Mouse (Mus musculus): ENCODE measurements around the gene Xpa. TPM values are rescaled to one million over a fixed set of nuclear protein-coding genes. Genes with fewer than 3 reads are reported as not detected.

Xpa gene
- polyA plus RNA-seq, 1 experiment, result 20.1 TPM

DNA sequence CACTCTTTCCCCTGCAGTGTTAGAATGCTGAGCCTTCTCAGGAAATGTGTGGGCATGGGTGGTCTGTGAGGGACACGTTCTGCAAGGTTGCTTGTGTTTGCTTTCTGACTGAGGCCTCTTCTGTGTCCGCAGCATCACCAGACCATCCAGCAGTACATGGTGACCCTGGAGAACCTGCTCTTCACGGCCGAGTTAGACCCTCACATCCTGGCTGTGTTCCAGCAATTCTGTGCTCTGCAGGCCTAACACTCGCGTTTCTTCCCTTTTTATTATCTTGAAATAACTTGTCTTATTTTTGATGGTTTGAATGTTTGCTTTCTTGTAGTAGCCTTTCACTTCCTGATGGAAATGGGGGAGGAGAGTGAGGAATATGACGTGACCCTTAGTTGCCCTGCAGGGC is 24.4 kb downstream of the Xpa start:
- H3K27ac ChIP-seq (ENCODE audit: insufficient read depth, low read length), result no peak overlapping the region
- no peak overlapping the region for H3K4me3 ChIP-seq (ENCODE audit: low read depth, low read length)

DNA sequence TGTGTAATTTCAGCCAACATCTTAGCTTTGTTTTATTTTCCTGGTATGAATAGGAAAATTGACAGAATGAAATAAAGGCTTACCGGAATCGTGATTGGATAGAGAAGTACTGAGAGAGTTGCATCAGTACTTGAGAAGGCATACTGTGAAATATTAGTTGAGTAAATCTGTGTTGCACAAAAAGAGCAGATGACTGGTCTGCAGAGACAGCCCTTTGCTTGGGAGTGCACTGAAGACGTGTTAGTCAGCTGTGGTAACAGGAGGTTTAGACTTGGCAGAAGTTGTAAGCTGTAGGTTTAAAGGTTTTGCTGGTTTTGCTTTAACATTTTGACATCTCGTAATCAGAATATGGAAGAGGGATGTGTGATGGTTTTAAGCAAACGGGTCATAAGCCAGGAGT is 30.3 kb downstream of the Xpa start:
- H3K36me3 ChIP-seq (ENCODE audit: control insufficient read depth, insufficient read depth, low read length, poor library complexity, severe bottlenecking), result peaks cover 72% of the 10 kb centered on the region
- no peak for TF ChIP-seq CTCF (IDR thresholded peaks at IDR 0.05; ENCODE audit: low read depth, low read length)
- TF ChIP-seq EP300 (IDR thresholded peaks at IDR 0.05; ENCODE audit: insufficient read depth, low read depth, low read length), result no peak
- TF ChIP-seq POLR2A (IDR thresholded peaks at IDR 0.05; ENCODE audit: insufficient read depth, low read length), result no peak

More for the DNA sequence above, 24.4 kb downstream of the Xpa start:
- no peaks in the 10 kb centered on the region for H3K27me3 ChIP-seq (ENCODE audit: control insufficient read depth, insufficient read depth, low read length, poor library complexity, severe bottlenecking)
- H3K9ac ChIP-seq (ENCODE audit: low read depth, poor library complexity, severe bottlenecking), result no peak overlapping the region
- H3K36me3 ChIP-seq (ENCODE audit: control insufficient read depth, insufficient read depth, low read length, poor library complexity, severe bottlenecking), result peaks cover 57% of the 10 kb centered on the region
- TF ChIP-seq EP300 (IDR thresholded peaks at IDR 0.05; ENCODE audit: insufficient read depth, low read depth, low read length) (no peak), POLR2A (IDR thresholded peaks at IDR 0.05; ENCODE audit: insufficient read depth, low read length) (no peak), CTCF (IDR thresholded peaks at IDR 0.05; ENCODE audit: low read depth, low read length) (no peak)
- no peaks in the 10 kb centered on the region for H3K4me1 ChIP-seq (ENCODE audit: control insufficient read depth, insufficient read depth, low read length)
- no peaks in the 10 kb centered on the region for H3K9me3 ChIP-seq (replicated peaks; ENCODE audit: control insufficient read depth, insufficient read depth, low read length, poor library complexity, severe bottlenecking)

DNA sequence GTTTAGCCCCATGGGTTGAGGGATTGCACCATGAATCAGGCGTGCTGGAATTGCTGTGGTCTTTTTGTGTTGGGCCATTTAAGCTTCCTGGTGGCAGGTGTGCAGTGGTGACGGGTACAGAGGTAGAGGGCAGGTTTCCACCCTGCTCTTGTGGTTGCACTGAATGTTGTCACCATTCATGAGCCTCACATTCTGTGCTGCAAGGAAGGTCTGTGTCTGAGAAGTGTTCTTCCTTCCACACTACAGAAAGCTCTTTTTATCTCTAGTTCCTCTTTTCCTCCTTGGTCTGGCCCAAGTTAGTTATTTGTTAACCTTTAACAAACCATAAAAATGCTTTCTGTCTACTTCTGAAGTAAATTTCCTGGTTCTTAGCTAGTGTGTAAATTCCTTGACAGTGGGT is 32.1 kb downstream of the Xpa start:
- Histone ChIP-seq H3K4me3 (ENCODE audit: low read depth, low read length) (no peak overlapping the region), H3K9ac (ENCODE audit: low read depth, poor library complexity, severe bottlenecking) (no peak overlapping the region), H3K4me1 (ENCODE audit: control insufficient read depth, insufficient read depth, low read length) (no peaks in the 10 kb centered on the region), H3K36me3 (ENCODE audit: control insufficient read depth, insufficient read depth, low read length, poor library complexity, severe bottlenecking) (peaks cover 66% of the 10 kb centered on the region), H3K27ac (ENCODE audit: insufficient read depth, low read length) (no peak overlapping the region), H3K27me3 (ENCODE audit: control insufficient read depth, insufficient read depth, low read length, poor library complexity, severe bottlenecking) (no peaks in the 10 kb centered on the region), H3K9me3 (replicated peaks; ENCODE audit: control insufficient read depth, insufficient read depth, low read length, poor library complexity, severe bottlenecking) (no peaks in the 10 kb centered on the region)
- TF ChIP-seq CTCF (IDR thresholded peaks at IDR 0.05; ENCODE audit: low read depth, low read length) (no peak), POLR2A (IDR thresholded peaks at IDR 0.05; ENCODE audit: insufficient read depth, low read length) (no peak)

More for the DNA sequence above, 30.3 kb downstream of the Xpa start:
- H3K4me3 ChIP-seq (ENCODE audit: low read depth, low read length), result no peak overlapping the region
- H3K4me1 ChIP-seq (ENCODE audit: control insufficient read depth, insufficient read depth, low read length), result no peaks in the 10 kb centered on the region
- no peaks in the 10 kb centered on the region for H3K27me3 ChIP-seq (ENCODE audit: control insufficient read depth, insufficient read depth, low read length, poor library complexity, severe bottlenecking)
- H3K27ac ChIP-seq (ENCODE audit: insufficient read depth, low read length), result no peak overlapping the region
- no peaks in the 10 kb centered on the region for H3K9me3 ChIP-seq (replicated peaks; ENCODE audit: control insufficient read depth, insufficient read depth, low read length, poor library complexity, severe bottlenecking)
- H3K9ac ChIP-seq (ENCODE audit: low read depth, poor library complexity, severe bottlenecking), result no peak overlapping the region

DNA sequence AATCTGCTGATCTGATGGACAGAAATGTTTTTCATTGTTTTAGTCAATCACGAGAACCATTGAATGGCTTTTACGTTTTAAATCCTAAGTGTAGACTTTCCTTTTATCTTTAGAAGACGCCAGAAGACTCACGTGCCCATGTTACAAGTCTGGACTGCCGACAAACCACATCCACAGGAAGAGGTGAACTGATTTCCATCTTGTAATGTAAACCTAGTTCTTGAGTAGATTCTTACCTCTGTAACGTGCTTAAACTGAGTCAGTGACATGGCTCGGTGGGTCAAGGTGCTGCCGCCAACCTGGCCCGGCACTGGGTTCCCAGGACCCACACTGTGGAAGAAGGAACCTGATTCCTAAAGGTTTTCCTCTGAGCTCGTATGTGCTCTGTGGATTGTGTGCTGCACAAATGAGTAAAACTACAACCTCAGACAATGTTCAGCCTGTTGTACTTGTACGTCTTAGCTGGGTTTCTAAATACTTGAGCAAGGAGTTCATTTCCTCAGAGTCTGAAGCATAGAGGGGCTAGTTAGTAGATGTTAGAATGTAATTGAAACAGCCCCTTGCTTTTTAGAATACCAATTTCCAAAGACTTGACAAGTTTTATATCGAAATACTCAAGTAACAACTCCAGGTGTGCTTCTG is 44.1 kb downstream of the Xpa start:
- Histone ChIP-seq H3K4me3 (ENCODE audit: low read depth, low read length) (no peak overlapping the region), H3K27ac (ENCODE audit: insufficient read depth, low read length) (no peak overlapping the region), H3K9ac (ENCODE audit: low read depth, poor library complexity, severe bottlenecking) (no peak overlapping the region), H3K4me1 (ENCODE audit: control insufficient read depth, insufficient read depth, low read length) (no peaks in the 10 kb centered on the region), H3K9me3 (replicated peaks; ENCODE audit: control insufficient read depth, insufficient read depth, low read length, poor library complexity, severe bottlenecking) (no peaks in the 10 kb centered on the region), H3K36me3 (ENCODE audit: control insufficient read depth, insufficient read depth, low read length, poor library complexity, severe bottlenecking) (peaks cover 57% of the 10 kb centered on the region), H3K27me3 (ENCODE audit: control insufficient read depth, insufficient read depth, low read length, poor library complexity, severe bottlenecking) (no peaks in the 10 kb centered on the region)
- TF ChIP-seq POLR2A (IDR thresholded peaks at IDR 0.05; ENCODE audit: insufficient read depth, low read length) (no peak), CTCF (IDR thresholded peaks at IDR 0.05; ENCODE audit: low read depth, low read length) (no peak), EP300 (IDR thresholded peaks at IDR 0.05; ENCODE audit: insufficient read depth, low read depth, low read length) (no peak)

DNA sequence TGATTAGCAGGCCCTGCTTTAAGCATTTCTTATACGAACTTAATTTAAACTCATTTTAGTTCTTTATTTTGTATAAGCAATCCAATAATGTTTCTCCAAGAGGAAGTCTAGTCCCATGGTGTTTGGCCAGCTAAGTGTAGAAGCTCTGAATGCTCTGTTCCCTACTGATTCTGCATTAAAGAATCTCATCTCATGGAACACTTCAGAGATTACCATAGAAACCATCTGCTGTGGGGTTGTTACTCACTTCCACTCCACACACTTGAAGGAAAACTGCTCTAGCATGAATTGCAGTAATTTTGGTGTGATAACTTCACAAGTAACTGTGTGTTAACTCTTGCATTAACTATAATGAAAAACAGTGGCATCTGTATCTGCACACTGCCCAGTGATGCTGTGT is 49.2 kb downstream of the Xpa start:
- H3K9me3 ChIP-seq (replicated peaks; ENCODE audit: control insufficient read depth, insufficient read depth, low read length, poor library complexity, severe bottlenecking), result no peaks in the 10 kb centered on the region
- H3K4me1 ChIP-seq (ENCODE audit: control insufficient read depth, insufficient read depth, low read length), result no peaks in the 10 kb centered on the region
- H3K27ac ChIP-seq (ENCODE audit: insufficient read depth, low read length), result no peak overlapping the region
- H3K4me3 ChIP-seq (ENCODE audit: low read depth, low read length), result no peak overlapping the region
- H3K36me3 ChIP-seq (ENCODE audit: control insufficient read depth, insufficient read depth, low read length, poor library complexity, severe bottlenecking), result peaks cover 39% of the 10 kb centered on the region
- H3K27me3 ChIP-seq (ENCODE audit: control insufficient read depth, insufficient read depth, low read length, poor library complexity, severe bottlenecking), result no peaks in the 10 kb centered on the region
- TF ChIP-seq POLR2A (IDR thresholded peaks at IDR 0.05; ENCODE audit: insufficient read depth, low read length), result no peak
- TF ChIP-seq EP300 (IDR thresholded peaks at IDR 0.05; ENCODE audit: insufficient read depth, low read depth, low read length), result no peak
- no peak for TF ChIP-seq CTCF (IDR thresholded peaks at IDR 0.05; ENCODE audit: low read depth, low read length)
- H3K9ac ChIP-seq (ENCODE audit: low read depth, poor library complexity, severe bottlenecking), result no peak overlapping the region

DNA sequence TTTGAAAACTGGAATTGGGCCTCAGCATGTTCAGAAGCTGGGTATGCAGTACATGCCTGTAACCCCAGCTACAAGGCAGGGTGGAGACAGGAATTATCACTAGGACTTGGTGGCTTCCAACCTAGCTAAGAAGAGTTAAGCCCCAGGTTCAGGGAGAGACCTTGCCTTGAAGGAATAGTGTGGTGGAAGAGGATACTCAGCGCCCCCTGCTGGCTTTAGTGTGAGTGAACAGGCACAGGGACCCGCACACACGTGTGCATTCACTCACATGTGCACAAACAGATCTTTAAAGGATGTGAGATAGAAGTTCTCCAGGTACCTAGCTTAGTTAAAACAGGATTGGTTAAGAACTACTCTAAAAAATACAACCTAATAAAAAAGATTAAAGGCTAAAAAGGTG is 51.8 kb downstream of the Xpa start:
- H3K9me3 ChIP-seq (replicated peaks; ENCODE audit: control insufficient read depth, insufficient read depth, low read length, poor library complexity, severe bottlenecking), result no peaks in the 10 kb centered on the region
- TF ChIP-seq EP300 (IDR thresholded peaks at IDR 0.05; ENCODE audit: insufficient read depth, low read depth, low read length), result no peak
- TF ChIP-seq CTCF (IDR thresholded peaks at IDR 0.05; ENCODE audit: low read depth, low read length), result peak; percentile 64
- H3K27me3 ChIP-seq (ENCODE audit: control insufficient read depth, insufficient read depth, low read length, poor library complexity, severe bottlenecking), result no peaks in the 10 kb centered on the region
- no peak overlapping the region for H3K27ac ChIP-seq (ENCODE audit: insufficient read depth, low read length)
- no peaks in the 10 kb centered on the region for H3K4me1 ChIP-seq (ENCODE audit: control insufficient read depth, insufficient read depth, low read length)
- no peak overlapping the region for H3K9ac ChIP-seq (ENCODE audit: low read depth, poor library complexity, severe bottlenecking)
- H3K4me3 ChIP-seq (ENCODE audit: low read depth, low read length), result no peak overlapping the region
- H3K36me3 ChIP-seq (ENCODE audit: control insufficient read depth, insufficient read depth, low read length, poor library complexity, severe bottlenecking), result peaks cover 21% of the 10 kb centered on the region
